Mouse (Mus musculus) frontal cortex, postnatal 10 days (tissue): Measurements from ENCODE around the gene Iqcf3.
A peak's percentile ranks its signal among the peaks of the same experiment; 100 is the strongest.

Experiments used
- DNase-seq, 2 experiments: peaks; one replicate each; pipeline ENCODE4 v3.0.0; 2022; ENCODE audit warnings: low spot score in 2 of 2, mixed read lengths in 1 of 2

The Iqcf3 gene

DNA sequence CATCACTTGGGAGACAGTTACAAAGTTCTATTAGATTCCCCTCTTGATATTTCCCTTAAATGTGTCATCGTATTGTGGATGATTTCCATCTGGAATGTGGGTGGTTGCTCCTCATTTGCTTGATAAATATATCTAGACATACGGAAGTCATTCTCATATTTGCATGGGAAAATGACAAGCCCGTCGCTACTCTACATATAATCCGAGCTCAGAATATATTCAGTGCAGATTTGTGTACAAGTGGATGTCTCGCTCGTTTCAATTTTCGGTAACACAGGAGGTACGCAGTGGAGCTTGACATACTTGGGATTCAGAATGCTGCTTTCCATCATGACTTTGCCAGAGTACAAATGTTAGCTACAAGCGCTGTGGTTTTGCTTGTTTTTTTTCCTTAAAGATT is 52.1 kb downstream of the Iqcf3 start:
- DNase-seq, result no peak

DNA sequence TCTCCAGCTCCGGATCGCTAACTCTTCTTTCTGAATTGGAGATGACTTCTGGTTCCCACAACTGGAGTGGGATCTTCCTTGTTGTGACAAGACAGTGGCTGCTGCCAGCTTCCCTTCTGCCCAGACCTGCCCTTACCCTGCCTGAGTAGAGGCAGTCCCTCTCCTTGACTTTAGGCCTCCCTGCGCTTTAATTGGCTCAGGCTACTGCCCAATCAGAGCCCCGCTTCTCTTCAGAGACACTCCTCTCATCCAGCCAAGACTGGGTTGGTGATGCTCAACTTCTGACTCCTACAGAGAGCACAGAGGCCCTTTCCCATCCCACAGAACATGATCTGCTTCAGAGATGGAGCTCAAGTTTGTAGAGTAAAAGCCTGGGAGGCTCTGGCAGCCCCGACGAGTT is 57.2 kb downstream of the Iqcf3 start:
- DNase-seq, result no peak

DNA sequence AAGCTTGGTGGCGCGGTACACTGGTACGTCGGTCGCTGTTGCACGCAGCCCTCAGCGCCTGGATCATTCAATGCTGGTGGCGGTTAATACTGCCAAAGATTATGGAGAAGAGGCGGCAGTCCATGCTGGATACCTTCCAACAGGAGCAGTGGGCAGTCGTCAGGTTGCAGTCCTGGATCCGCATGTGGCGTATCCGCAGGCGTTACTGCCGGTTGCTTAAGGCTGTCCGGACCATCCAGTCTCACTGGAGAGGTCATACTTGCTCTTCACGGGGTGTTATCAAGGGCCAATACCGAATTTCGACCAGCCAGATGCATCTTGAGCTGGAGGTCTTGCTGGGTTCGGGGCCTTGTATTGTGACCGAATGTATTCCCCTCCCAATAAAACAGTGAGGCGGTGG is 59.6 kb downstream of the Iqcf3 start:
- no peak for DNase-seq

DNA sequence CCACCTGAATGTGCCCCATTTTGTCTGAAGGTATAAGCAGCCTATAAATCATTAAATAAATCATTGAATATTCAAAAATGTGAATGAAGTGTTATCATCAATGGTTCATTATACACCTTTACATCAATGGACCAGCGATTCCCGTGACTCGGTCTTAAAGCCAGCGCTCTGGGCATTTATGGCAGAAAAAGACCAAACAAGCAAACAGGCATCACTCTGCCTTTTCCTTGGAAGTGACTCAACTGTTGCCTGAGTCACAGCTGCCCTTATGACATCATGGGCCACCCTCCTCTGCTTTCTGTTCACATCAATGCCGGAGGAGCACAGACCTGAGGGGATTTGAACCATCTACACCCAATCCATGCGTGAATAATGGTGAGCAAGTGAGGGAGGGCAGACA is 61.8 kb downstream of the Iqcf3 start, which contains the start of gene Iqcf1:
TSS of gene Iqcf1 (plus strand) at position 301 of the 400 bp plus-strand sequence.
- DNase-seq, result no peak

DNA sequence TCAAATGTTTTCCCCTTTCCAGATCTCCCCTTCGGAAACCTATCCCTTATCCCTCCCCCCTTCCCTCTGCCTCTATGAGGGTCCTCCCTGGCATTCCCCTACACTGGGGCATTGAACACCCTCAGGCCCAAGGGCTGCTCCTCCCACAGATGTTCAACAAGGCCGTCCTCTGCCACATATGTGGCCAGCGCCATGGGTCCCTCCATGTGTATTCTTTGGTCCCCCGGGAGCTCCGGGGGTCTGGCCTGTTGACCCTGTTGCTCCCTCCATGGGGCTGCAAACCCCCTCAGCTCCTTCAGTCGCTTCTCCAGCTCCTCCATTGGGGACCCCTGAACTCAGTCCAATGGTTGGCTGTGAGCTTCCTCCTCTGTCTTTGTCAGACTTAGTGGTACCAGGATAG is 73.8 kb downstream of the Iqcf3 start:
- DNase-seq, result peak; percentile 1 to 3

DNA sequence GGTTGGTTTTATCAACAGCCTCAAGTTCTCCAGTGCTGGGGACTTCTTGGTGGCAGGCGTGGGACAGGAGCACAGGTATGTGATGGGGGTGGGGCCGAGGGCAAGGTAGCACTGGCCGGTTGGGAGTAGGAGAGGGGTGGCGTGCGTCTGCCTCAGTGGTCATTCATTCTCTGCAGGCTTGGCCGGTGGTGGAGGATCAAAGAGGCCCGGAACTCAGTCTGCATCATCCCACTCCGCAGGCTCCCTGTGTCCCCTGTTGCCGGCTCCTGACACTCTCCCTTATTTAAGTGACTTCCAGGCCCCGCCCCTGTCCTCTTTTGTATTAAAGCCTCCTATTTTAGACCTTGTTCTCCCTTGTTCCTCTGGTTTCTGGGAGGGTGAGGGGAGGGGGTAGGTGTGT is 76.4 kb downstream of the Iqcf3 start:
- peak; percentile 3 to 5 for DNase-seq

DNA sequence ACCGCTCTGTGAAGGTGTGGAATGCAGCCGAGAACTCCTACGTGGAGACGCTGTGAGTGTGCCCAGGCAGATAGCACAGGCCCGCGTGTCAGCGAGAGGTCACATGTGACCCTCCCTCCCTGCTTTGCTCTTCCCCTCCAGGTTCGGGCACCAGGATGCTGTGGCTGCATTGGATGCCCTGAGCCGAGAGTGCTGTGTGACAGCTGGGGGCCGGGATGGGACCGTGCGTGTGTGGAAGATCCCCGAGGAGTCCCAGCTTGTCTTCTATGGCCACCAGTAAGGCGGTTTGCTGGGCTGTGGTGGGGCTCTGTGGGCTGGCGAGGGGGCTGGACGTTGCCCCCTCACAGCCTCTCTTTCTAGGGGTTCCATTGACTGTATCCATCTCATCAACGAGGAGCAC is 77.8 kb downstream of the Iqcf3 start:
- peak in 1 of 2 experiments; percentile 2 for DNase-seq

DNA sequence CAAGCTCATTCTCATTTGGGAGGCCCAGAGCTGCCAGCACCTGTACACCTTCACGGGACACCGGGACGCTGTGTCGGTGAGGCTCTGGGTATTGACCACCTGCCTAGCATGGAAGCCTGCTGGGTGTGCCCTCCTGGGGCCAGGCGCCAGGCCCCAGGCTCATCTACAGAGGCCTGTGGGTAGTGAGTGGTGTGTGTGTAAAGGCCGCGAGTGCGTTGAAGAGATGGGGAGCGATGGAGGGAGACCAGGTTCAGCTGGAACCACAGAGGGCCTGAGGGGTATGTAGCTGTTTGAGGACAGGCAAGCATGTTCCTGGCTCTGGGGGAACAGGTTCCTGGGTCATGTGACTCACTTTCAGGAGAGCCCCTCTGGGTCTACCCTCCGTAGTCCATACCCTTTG is 78.3 kb downstream of the Iqcf3 start:
- peak in 1 of 2 experiments; percentile 3 for DNase-seq

DNA sequence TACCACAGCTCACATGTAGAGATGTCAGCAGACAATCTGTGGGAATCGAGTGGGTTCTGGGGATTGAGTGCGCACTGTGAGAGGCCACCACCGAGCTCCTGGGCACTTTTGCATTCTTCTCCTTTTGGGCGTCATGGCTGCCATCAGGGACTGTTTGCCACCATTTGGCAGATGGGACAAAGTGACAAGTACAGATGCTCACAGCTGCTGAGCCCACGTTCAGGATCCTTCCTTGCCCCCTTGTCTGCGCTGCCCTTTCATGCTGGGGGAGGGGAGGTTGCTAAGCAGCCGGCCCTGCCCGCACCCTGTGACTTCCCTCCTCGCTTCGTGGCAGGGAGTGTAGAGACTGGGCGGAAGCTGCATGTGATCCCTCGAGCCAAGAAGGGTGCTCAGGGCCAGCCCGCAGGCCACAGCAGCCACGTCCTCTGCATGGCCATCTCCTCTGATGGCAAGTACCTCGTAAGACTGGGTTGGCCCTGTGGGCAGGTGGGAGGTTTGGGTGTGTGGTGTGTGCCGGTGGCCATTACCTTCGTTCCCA is 78.8 kb downstream of the Iqcf3 start:
- peak; percentile 5 to 11 for DNase-seq

DNA sequence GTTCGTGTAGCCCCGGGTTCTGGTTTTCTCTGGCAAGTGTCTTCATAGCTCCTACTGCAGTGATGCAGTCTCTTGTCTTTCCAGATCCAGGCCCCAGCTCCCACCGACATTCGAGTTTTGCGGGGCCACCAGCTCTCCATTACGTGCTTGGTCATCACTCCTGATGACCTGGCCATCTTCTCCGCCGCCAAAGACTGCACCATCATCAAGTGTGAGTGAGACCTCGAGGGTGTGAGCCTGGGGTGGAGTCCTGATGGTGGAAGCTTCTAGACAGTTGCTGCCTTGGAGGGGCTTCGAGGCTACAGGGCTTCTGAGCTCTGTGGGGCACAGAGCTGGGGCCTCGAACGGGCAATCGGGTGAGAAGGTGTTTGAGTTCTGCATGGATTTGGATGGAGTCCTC is 79.8 kb downstream of the Iqcf3 start:
- DNase-seq, result peak; percentile 4

DNA sequence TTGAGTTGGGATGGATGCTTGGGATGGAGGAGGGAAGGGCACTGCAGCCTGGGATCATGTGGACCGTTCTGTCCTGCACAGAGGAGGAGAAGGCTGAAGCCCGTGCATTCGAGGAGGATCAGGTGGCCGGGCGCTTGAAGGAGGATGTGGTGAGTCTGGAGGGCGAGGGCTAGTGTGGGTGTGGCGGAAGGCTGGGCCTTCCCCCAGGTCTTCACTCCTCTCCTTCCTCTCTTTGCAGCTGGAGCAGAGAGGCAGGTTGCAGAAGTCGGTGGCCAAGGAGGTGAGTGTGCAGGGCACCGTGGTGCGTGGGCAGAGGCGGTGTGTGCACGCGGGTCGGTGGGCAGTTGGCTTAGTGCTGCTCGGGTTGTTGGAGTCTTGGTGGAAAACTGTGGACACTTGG is 80.4 kb downstream of the Iqcf3 start:
- DNase-seq, result peak in 1 of 2 experiments; percentile 5

DNA sequence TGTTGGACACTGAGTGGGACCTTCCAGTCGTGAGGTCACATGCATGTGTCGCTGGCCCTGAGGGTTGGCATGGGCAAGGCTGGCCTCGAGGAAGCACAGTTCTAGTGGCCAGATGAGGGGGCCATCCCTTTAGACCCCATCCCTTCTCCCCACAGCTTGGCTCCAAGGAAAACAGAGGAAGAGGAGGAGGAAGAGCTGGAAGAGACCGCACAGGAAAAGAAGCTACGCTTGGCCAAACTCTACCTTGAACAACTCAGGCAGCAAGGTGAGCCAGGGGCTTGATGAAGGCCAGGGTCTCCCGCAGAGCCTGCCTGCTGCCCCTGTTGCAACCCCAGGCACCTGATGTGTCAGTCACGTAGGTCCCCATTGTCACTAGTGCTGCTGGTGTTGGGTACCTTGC is 80.9 kb downstream of the Iqcf3 start:
- DNase-seq, result peak in 1 of 2 experiments; percentile 4

DNA sequence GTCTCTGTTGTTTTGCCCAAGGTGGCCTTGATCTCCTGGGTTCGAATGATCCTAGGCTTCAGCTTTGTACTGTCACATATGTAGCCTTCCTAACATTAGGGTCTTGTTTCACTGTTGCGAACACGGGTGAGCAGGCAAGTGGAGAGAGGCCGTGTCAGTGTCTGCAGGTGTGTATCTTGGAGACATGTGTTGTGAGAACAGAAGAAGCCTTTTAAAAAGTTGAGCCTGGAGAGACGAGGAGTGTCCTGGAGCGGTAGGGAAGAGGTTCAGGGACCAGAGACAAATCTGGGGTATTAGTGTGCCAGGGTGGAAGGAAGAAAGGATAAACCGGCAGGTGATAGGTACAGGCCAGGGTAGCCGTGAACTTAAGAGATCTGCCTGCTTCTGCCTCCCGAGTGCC is 83.3 kb downstream of the Iqcf3 start:
- peak; percentile 3 to 5 for DNase-seq

DNA sequence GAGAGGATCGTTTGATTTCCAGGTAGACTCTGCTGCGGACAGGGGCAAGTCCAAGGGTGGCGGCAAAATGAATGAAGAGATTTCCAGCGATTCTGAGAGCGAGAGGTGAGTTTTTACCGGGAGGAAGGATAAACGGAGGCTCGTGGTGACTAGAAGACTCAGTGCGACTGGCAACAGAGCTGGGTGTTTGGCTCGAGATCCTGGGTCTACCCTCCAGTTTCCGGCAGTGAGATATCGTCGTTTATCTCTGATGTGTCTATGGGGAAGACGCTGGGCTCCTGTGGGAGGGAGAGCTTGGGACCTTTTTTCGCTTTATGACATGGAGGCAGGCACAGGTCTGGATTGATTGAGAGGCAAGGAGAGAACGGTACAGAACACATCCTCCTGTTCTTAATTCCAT is 83.8 kb downstream of the Iqcf3 start:
- no peak for DNase-seq

DNA sequence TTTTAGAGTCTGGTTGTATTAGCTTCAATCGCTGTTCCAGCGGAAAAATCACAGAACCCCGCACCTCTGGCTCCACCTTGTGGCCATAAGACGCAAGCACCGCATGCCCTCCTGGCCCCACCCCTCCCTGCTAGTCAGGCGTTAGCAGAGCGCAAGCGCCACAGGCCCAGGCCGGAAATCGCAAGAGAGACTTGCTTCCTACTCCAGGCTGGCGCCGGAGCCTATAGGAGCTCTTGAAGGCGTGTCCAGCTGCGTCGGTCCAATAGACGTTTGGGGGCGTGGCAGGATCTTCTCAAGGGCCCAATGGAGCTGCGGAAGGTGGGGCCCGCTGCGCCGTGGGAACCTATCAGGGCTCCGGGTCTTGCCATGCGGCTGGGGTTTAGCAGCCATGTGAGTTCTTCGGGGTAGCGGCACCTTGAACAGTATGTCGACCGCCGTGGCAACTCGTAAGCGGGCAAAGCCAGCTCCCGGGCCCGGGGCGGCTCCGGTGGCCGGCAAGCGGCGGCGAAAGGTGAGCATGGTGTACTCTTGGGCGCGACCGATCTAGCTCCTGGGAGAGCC is 84.4 kb downstream of the Iqcf3 start, which contains the start of gene Parp3:
TSS of gene Parp3 (minus strand) at position 26 of the 561 bp plus-strand sequence.
- DNase-seq, result peak; percentile 99 to 100

DNA sequence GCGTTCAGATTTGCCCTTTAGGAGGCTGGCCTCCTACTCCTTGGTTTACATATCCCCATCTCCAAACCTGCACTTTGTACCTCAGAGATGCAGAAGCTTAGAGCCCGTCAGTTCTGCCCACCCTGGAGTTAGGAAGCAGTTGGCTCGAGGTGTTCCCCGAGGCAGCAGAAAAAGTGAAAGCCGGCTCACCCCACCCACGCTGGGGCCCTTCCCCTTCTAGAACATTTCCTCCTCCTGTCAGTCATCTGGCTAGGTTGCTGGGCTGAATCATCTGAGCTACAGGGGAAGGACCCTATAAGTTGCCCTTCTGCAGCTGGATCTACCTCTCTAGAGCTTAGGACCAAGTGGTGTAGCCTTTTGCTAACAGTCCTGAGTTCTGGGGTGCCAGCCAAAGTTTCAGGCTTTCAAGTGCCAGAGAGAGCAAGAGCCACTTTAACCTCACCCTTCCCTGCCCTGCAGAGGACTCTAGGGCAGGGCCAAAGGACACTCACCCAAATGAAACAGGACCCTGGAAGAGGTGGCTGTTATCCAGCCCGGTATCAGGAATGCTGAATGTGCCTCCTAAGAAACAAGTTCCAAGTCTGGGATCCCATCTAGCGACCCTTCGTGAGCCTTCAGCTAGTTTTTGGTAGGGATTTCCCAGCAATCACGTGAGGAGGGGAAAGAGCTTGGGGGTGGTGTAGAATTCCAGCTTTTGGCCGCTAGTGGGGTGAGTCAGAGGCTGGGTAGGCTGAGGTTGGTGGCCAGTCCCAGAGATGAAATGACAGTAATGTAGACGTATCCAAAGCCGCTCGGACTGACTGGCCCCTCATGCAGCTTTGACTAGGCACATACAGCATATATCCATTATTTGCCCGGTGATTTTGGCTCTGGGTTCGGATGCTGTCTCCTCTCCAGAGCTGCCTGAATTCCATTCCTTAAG is 85.2 kb downstream of the Iqcf3 start:
- DNase-seq, result peak; percentile 25 to 34

DNA sequence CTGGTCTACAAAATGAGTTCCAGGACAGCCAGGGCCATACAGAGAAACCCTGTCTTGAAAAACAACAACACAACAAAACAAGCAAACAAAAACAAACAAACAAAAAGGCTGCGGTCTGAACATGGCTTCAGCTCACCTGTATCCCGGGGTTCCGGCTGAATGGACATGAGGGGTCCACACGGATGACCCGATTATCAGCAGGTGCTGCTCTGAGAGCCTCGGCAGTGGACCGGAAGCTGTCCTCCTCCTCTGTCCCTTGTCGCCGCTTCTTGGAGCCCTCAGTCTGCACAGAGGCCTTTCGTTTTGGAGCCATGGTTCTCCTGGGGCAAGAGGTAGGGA is 85.8 kb downstream of the Iqcf3 start, which contains the start of gene Rrp9:
TSS of gene Rrp9 (plus strand) at position 301 of the 339 bp plus-strand sequence.
- DNase-seq, result peak; percentile 7 to 13

DNA sequence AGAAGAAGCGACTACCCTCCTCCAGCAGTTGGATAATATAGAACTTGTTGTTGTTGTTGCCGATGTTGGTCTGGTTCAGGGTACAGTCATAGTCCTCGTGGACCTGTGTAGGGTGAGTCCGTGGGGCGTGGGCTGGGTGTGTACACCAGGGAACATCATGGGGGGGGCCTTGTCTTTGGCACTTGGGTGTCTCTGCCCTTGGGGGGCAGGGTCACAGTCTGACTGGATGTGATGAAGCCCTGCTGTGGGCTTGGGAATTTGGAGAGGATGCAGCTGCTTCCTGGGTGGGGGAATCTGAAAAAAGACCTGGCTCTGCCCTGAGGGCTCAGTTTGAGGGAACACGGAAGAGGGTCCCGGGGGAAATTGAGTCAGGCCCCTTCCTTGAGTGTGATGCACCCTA is 86.4 kb downstream of the Iqcf3 start:
- DNase-seq, result peak; percentile 15 to 19

DNA sequence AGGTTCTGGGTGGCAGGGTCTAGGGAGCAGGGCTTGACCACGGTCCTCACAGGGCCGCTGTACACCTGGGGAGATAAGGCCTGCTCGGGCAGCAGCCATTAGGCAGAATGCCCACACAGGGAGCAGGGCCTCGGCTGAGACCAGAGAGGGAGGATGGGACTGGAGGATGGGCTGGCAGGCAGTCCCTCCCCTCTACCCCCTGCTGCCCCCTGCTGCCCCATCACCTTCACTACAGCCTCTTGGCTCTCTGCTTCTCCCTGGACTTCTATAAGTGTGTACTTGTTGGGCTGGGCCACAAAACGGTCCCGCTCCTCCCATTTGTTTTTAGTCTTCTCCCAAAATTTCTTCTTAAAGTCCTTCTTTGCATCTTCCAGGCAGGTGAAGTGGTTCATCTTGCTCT is 87.0 kb downstream of the Iqcf3 start:
- DNase-seq, result peak; percentile 21 to 36

DNA sequence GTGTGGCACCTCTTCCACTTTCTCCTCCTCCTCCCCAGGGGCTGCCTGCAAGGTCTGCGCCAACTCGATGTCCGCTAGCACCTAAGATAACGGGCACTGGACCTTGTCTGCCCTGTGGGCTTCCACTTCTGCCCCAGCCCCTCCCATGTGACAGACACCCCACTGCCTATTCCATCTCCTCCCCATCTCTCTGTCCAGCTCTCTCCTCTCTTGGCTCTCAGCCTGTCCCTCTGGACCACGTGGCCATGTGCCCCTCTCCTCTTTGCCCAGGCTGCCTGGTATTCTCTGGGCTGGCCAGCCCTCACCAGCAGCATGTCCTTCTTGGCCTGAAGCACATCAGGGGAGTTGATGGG is 87.7 kb downstream of the Iqcf3 start:
- DNase-seq, result peak; percentile 12 to 21

DNA sequence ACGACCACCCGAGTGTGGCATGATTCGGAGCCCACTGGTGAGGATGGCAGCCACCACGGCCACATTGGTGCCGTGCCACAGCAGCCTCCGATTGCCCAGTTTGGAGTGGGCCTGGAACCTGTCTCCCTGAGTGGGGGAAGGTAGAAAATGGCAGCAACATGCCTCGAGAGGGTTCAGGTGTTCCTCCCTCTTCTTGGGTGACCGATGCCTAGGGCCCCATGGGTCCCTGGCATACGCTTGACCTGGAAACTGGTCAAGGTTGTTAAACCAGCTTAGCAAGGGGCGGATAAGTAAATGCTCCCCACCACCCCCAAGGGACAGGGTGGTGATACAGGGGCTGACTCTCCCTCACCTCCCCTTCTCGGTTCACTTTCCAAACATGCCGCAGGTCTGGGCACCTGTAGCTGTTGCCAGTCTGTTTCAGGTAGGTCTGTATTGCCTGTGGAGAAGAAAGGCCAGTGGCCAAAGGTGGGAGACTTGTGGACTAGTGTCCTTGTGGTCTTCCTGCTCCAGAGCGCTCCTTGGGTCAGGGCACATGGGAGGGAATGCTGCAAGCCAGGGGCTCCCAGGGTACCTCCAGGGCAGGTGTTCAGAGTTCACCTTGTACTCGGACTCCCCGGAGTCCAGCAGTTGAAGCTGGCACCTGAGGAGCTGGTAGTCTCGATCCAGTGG is 88.2 kb downstream of the Iqcf3 start:
- peak; percentile 6 to 26 for DNase-seq

DNA sequence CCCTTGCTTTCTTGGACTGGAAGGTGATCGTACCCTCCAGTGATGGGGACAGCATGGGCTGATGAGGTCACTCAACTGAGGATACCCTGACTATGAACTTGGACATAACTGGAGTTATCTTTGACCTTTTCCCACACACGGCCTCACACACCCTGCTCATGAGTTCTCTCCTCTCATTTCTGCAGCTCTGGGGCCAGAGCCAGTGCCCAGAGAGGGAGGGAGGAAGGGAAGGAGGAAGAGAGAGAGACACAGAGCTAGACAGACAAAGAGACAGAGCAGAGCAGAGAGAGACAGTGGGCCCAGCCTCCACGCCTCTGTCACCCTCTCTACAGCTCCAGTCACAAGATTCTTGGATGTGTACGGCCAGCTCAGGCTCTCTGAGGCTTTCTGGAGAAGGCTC is 89.1 kb downstream of the Iqcf3 start:
- DNase-seq, result no peak
